Mouse (Mus musculus): ENCODE measurements at regions not wholly inside any gene's neighbourhood (a gene's known extent, or its start where the extent isn't known, plus 50 kb on each side); places are given as distances from the start of the nearest gene placed in this dataset.

GRCm38 (mm10) chr12:119027701-119028100, 61.5 kb upstream of the Abcb5 start:
- TF ChIP-seq POLR2A (IDR thresholded peaks at IDR 0.05; ENCODE audit: borderline replicate concordance, extremely low read depth, low read depth, low read length) = no peak
- TF ChIP-seq CTCF (IDR thresholded peaks at IDR 0.05; ENCODE audit: insufficient read depth, low read length) = no peak

Data from lung, adult 2 months (tissue).